Mouse (Mus musculus) hindbrain, embryonic 14.5 days (tissue): Measurements from ENCODE around the gene Ptgr2. TPM values are rescaled to one million over a fixed set of nuclear protein-coding genes. Genes with fewer than 3 reads are reported as not detected.
A peak's percentile ranks its signal among the peaks of the same experiment; 100 is the strongest.

ENCODE experiments used
- ATAC-seq: fragments of 200-750 bp; cut with Nextera tagmentation; 2 replicates; pipeline ENCODE4 v1.8.0; 2017; ENCODE audit warnings: moderate number of reproducible peaks, mild to moderate bottlenecking, moderate TSS enrichment, moderate library complexity; ENCODE audit not compliant: low FRiP score
- DNase-seq: peaks from one replicate; pipeline ENCODE4 v3.0.0-alpha.2; 2015; ENCODE audit warnings: low spot score
- H3K27ac ChIP-seq: fragments of 300-500 bp; sonication (generic); 2 replicates; pipeline ENCODE4 v1.5.1; 2014; ENCODE audit warnings: mild to moderate bottlenecking, moderate library complexity
- H3K27me3 ChIP-seq: fragments of 300-500 bp; sonication (generic); 2 replicates; pipeline ENCODE4 v1.6.1; 2014; ENCODE audit warnings: mild to moderate bottlenecking, low read length, mixed read lengths; ENCODE audit not compliant: control insufficient read depth, insufficient read depth
- H3K36me3 ChIP-seq: fragments of 300-500 bp; sonication (generic); replicated peaks from 2 replicates; pipeline ENCODE4 v1.6.1; 2014; ENCODE audit not compliant: control insufficient read depth, insufficient read depth
- H3K4me1 ChIP-seq: fragments of 300-500 bp; sonication (generic); replicated peaks from 2 replicates; pipeline ENCODE4 v1.6.1; 2014; ENCODE audit warnings: antibody characterized with exemption, low read length, mixed read lengths; ENCODE audit not compliant: control insufficient read depth, insufficient read depth
- H3K4me2 ChIP-seq: fragments of 300-500 bp; sonication (generic); replicated peaks from 2 replicates; pipeline ENCODE4 v1.6.1; 2014; ENCODE audit warnings: mild to moderate bottlenecking, moderate library complexity
- H3K4me3 ChIP-seq: fragments of 300-500 bp; sonication (generic); replicated peaks from 2 replicates; pipeline ENCODE4 v1.5.1; 2014; ENCODE audit warnings: mild to moderate bottlenecking, low read length
- H3K9ac ChIP-seq: fragments of 300-500 bp; sonication (generic); 2 replicates; pipeline ENCODE4 v1.6.1; 2014
- H3K9me3 ChIP-seq: fragments of 300-500 bp; sonication (generic); 2 replicates; pipeline ENCODE4 v1.6.1; 2016; ENCODE audit warnings: low read length; ENCODE audit not compliant: control insufficient read depth
- WGBS: fragments of 180-500 bp; shearing (Covaris S2); extraction: QIAGEN DNeasy Blood & Tissue Kit; methylation state at CpG from one replicate; pipeline ENCODE4 v1.1.7; 2014; 5-methylcytosine and 5-hydroxymethylcytosine counted together
- polyA plus RNA-seq: library from polyadenylated mRNA; unstranded; fragments of >200 nt; fragmentation: Nextera tagmentation; extraction: Ambion mirVana; gene quantifications from 2 replicates; pipeline ENCODE4 v1.2.1, GENCODE M21; 2014

Ptgr2 gene
- polyA plus RNA-seq, 1 experiment from 2014 or later, result 15.4 TPM

DNA sequence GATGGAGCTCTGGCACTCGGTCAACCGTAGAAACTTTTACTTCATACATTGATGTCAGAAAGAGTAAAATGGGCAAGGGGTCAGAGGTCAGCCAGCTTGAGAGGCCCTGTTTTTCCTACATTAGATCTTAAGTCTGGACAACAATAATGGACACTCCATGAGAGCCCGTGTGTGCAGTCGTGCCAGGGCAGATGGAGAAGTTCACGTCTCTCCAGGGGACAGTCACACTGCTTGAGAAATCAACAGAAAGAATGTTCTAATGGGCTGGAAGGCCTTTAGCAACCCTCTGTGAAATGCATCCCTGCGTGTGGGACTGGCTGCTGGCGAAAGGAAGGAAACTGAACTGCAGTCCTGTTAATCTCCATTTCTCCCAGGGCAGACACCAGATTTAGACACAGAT lies 24.7 kb upstream of the Ptgr2 start:
- no peak for ATAC-seq
- 29% methylated on average over 7 of the region's 7 CpGs for WGBS

DNA sequence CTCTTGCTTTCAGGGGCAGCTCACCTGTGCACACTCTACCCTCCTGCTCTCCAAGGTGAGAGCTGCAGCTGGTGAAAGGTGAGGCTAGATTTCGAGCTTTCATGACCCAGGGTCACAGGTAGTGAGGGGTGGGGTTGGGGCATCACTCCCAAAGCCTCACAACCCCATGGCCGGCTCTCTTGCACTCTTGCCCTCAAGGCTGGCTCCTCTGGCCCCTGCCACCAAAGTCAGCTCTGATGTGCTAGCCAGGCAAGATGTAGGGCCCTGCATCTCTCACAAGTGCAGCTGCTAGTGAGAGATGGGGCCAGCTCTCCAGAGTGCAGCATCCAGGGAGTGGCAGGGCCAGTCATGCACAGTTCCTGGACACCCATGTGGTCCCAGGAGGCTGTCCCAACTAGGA lies 17.8 kb upstream of the Ptgr2 start:
- Histone ChIP-seq H3K27ac (no peak overlapping the region), H3K4me2 (no peak overlapping the region), H3K4me1 (no peaks in the 10 kb centered on the region), H3K27me3 (no peaks in the 10 kb centered on the region), H3K36me3 (no peaks in the 10 kb centered on the region), H3K4me3 (no peak overlapping the region), H3K9me3 (0 out of 2 replicates have a peak, but pooled peaks cover 2% of the 10 kb centered on the region), H3K9ac (no peak overlapping the region)
- DNase-seq (no peak), ATAC-seq (no peak)
- 59% methylated on average over 2 of the region's 2 CpGs for WGBS

More for the DNA sequence above, 24.7 kb upstream of the Ptgr2 start:
- H3K36me3 ChIP-seq, result no peaks in the 10 kb centered on the region
- DNase-seq, result no peak
- 0 out of 2 replicates have a peak, but pooled peaks cover 2% of the 10 kb centered on the region for H3K9me3 ChIP-seq
- H3K27me3 ChIP-seq, result no peaks in the 10 kb centered on the region
- no peaks in the 10 kb centered on the region for H3K4me1 ChIP-seq
- H3K27ac ChIP-seq, result no peak overlapping the region
- no peak overlapping the region for H3K9ac ChIP-seq
- no peak overlapping the region for H3K4me3 ChIP-seq
- no peak overlapping the region for H3K4me2 ChIP-seq

DNA sequence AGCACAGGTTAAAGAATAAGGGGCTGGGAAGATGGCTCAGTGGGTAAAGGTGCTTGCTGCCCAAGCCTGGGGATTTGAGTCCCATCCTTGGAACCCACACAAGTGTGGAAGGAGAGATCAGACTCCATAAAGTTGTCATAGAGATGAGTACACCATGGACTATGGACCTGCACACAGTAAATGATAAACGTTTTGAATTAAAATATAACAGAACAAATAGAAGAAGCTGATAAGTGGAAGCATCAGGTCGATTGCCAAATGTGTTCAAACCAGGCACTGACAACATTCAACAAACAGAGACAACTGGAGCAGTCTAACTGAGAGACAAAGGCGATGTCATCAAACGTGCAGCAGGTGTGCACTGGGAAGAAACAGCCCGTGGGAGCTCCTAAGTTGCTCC lies 11.7 kb upstream of the Ptgr2 start:
- no peaks in the 10 kb centered on the region for H3K27me3 ChIP-seq
- WGBS, result 73% methylated on average over 5 of the region's 5 CpGs
- no peak for DNase-seq
- H3K9ac ChIP-seq, result no peak overlapping the region
- no peak overlapping the region for H3K4me3 ChIP-seq
- ATAC-seq, result no peak
- H3K36me3 ChIP-seq, result no peaks in the 10 kb centered on the region
- H3K9me3 ChIP-seq, result no peaks in the 10 kb centered on the region
- H3K4me2 ChIP-seq, result no peak overlapping the region
- no peaks in the 10 kb centered on the region for H3K4me1 ChIP-seq
- no peak overlapping the region for H3K27ac ChIP-seq

DNA sequence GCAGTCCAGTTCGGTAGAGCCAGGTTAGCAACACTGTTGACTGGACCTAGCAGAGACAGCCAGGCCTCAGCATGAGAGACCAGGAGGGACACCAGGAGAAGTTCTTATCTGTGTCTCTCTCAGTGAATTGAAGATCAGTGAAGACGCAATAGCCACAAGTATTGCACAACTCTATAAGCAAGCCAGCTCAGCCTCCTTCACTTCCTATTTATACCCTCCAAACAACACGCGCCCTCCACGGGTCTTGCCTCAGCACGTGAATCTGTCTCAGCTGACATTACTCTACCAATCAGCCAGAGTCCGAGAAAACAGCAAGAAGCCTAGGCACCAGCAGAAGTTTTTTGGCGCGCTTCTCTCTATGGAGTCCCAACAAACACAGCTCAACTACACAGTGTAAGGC lies 9.7 kb upstream of the Ptgr2 start:
- WGBS, result 97% methylated on average over 9 of the region's 9 CpGs
- ATAC-seq, result no peak

DNA sequence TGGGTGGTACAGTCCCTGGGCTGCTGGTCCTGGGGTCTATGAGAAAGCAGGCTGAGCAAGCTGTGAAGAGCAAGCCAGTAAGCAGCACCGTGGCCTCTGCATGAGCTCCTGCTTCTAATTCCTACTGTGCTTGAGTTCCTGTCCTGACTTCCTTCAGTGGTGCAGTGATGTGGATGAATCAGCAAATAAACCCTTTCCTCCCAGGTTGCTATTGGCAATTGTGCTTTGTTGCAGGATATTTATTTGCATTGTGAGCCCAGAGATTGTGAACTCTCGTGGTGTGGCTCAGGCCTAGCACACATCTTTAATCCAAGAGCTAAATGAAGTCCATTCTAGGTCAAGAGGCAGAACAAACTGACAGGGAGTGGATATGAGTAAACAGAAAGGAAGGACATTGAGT lies 8.7 kb upstream of the Ptgr2 start:
- Histone ChIP-seq H3K36me3 (no peaks in the 10 kb centered on the region), H3K4me2 (no peak overlapping the region), H3K4me1 (no peaks in the 10 kb centered on the region), H3K27me3 (no peaks in the 10 kb centered on the region), H3K4me3 (no peak overlapping the region), H3K27ac (no peak overlapping the region), H3K9me3 (no peaks in the 10 kb centered on the region), H3K9ac (no peak overlapping the region)
- ATAC-seq (no peak), DNase-seq (no peak)
- WGBS, result 73% methylated on average over 2 of the region's 2 CpGs

More for the DNA sequence above, 9.7 kb upstream of the Ptgr2 start:
- no peak overlapping the region for H3K4me3 ChIP-seq
- no peaks in the 10 kb centered on the region for H3K36me3 ChIP-seq
- H3K9ac ChIP-seq, result no peak overlapping the region
- DNase-seq, result no peak
- H3K4me2 ChIP-seq, result no peak overlapping the region
- no peaks in the 10 kb centered on the region for H3K9me3 ChIP-seq
- no peaks in the 10 kb centered on the region for H3K27me3 ChIP-seq
- no peaks in the 10 kb centered on the region for H3K4me1 ChIP-seq
- H3K27ac ChIP-seq, result no peak overlapping the region

DNA sequence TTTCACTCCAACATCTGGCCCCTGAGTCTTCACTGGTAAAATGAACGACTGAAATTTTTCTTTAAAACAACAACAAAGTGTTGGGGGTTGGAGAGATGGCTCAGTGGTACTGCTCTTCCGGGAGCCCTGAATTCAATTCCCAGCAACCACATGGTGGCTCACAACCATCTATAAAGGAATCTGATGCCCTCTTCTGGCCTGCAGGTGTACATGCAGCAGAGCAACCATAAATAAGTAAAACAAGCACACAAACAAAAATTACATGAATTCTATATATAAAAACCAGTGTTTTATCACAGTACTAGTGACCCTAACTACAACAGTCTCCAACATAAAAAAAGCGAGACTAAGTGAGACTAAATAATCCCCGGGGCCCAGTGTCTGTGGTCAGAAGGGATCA lies 8.2 kb upstream of the Ptgr2 start:
- DNase-seq, result no peak
- ATAC-seq, result no peak
- Histone ChIP-seq H3K4me2 (no peak overlapping the region), H3K27ac (no peak overlapping the region), H3K27me3 (no peaks in the 10 kb centered on the region), H3K4me1 (no peaks in the 10 kb centered on the region), H3K4me3 (no peak overlapping the region), H3K9me3 (no peaks in the 10 kb centered on the region), H3K9ac (no peak overlapping the region), H3K36me3 (no peaks in the 10 kb centered on the region)
- WGBS, result 86% methylated on average over 4 of the region's 4 CpGs

DNA sequence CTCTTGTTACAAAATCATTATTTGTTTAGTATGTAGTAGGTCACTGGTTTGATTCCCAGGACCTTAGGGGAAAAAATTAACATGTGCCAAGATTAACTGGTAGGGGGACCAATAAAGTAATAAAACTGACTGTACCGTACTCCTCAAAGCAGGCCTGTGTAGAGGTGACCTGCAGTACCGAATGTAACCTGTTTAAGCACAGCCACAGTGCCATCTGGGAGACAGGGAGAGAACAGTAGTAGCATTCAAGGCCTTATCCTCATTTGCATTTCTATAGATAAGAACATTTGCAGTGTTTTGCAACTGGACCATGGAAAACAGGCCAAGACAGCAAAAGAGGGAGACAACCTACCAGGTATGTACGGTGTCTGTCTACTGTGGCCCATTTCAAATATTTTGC lies 7.2 kb upstream of the Ptgr2 start:
- Histone ChIP-seq H3K9ac (no peak overlapping the region), H3K4me1 (no peaks in the 10 kb centered on the region), H3K4me3 (no peak overlapping the region), H3K9me3 (no peaks in the 10 kb centered on the region), H3K4me2 (no peak overlapping the region), H3K36me3 (no peaks in the 10 kb centered on the region), H3K27me3 (no peaks in the 10 kb centered on the region), H3K27ac (no peak overlapping the region)
- ATAC-seq (no peak), DNase-seq (no peak)
- WGBS, result 36% methylated on average over 3 of the region's 3 CpGs

DNA sequence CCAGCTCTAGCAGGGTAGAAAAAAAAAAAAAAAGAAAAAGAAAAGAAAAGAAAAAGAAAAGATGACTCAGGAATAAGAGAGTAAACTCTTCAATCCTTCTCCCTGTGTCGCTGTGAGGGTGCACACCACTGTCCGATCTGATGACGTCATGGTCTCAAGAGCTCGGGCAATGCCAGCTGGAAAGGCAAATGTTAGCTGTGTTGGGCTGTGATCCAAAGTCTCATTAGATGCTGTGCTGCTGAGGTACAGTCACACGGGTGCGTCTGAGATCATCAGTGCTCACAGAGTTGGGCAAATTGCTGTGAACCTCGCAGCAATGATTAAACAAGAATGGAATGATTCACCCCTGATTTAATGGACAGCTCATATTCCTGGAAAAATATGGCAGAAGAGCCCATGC lies 6.1 kb upstream of the Ptgr2 start:
- WGBS, result 72% methylated on average over 7 of the region's 7 CpGs
- H3K27ac ChIP-seq, result no peak overlapping the region
- H3K9me3 ChIP-seq, result no peaks in the 10 kb centered on the region
- no peaks in the 10 kb centered on the region for H3K36me3 ChIP-seq
- H3K4me2 ChIP-seq, result no peak overlapping the region
- ATAC-seq (no peak), DNase-seq (no peak)
- H3K4me1 ChIP-seq, result no peaks in the 10 kb centered on the region
- no peak overlapping the region for H3K4me3 ChIP-seq
- no peak overlapping the region for H3K9ac ChIP-seq
- no peaks in the 10 kb centered on the region for H3K27me3 ChIP-seq

DNA sequence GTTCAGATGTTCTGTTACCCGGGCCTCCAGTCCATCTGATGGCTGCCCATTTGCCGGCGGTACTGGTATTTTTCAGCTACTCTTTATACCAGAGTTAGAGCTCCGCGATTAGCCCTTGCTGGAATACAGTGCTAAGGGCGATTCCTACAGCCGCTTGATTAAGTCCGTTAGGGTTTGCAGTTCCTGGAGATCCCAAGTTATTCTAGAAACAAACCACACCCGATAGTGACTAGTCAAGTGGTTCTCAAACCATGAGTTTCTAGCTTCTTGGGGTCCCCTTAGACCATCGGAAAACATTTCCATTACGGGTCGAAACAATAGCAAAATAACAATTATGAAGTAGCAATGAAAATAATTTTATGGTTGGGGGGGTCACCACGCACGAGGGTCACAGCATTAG lies 641 bp upstream of the Ptgr2 start:
- ATAC-seq (no peak), DNase-seq (no peak)
- H3K36me3 ChIP-seq, result no peaks in the 10 kb centered on the region
- peak overlapping the region; percentile 68 for H3K9ac ChIP-seq
- H3K27ac ChIP-seq, result no peak overlapping the region
- peaks cover 11% of the 10 kb centered on the region for H3K4me1 ChIP-seq
- 77% methylated on average over 14 of the region's 14 CpGs for WGBS
- no peaks in the 10 kb centered on the region for H3K9me3 ChIP-seq
- H3K27me3 ChIP-seq, result no peaks in the 10 kb centered on the region
- peak overlapping the region; percentile 71 for H3K4me2 ChIP-seq
- peak overlapping the region; percentile 50 for H3K4me3 ChIP-seq

DNA sequence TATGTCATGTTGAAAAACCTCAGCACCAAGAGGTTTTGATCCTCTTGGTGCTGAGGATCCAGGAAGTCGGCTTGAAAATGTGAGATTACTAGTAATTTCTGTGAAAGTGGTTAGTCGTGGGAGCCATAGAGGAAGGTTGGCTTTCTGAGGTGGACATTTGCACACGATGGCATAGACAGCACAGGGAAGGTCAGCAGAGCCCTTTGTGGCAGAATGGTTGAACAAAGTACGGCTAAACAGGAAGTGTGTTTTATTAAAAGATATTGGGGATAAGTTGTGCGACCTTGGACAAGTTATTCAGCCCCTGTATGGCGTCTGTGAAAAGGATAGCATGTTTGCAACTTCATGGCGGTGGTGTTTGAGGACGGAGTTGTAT lies 549 bp downstream of the Ptgr2 start:
- WGBS, result 32% methylated on average over 8 of the region's 8 CpGs
- no peak for DNase-seq
- Histone ChIP-seq H3K4me1 (peaks cover 11% of the 10 kb centered on the region), H3K9ac (peak overlapping the region; percentile 68), H3K4me3 (peak overlapping the region; percentile 50), H3K36me3 (no peaks in the 10 kb centered on the region), H3K27ac (peak overlapping the region; percentile 55), H3K9me3 (no peaks in the 10 kb centered on the region), H3K27me3 (no peaks in the 10 kb centered on the region), H3K4me2 (peak overlapping the region; percentile 71)
- 0 out of 2 replicates have a peak, but pooled peaks have one; percentile 6 for ATAC-seq
